Mouse (Mus musculus) C2C12 (cell line): ENCODE data around the gene Map2k2.

ENCODE experiments used
- CEBPB ChIP-seq: IDR thresholded peaks from one replicate; pipeline ENCODE4 v1.6.1; 2011; ENCODE audit warnings: low read depth, mild to moderate bottlenecking, control low read depth, moderate library complexity
- CTCF ChIP-seq: IDR thresholded peaks from one replicate; pipeline ENCODE4 v1.5.1; 2011; ENCODE audit not compliant: control insufficient read depth, insufficient read depth, insufficient read length
- FOSL1 ChIP-seq: IDR thresholded peaks from one replicate; pipeline ENCODE4 v1.8.0; 2011; ENCODE audit warnings: mild to moderate bottlenecking, low read length; ENCODE audit not compliant: poor library complexity, insufficient read depth, severe bottlenecking
- MAX ChIP-seq: IDR thresholded peaks from one replicate; pipeline ENCODE4 v1.6.1; 2011; ENCODE audit warnings: mild to moderate bottlenecking, control low read depth
- MYOD1 ChIP-seq: IDR thresholded peaks from one replicate; pipeline ENCODE4 v1.6.1; 2011; ENCODE audit warnings: low read depth; ENCODE audit not compliant: control insufficient read depth, insufficient read length
- MYOG ChIP-seq: IDR thresholded peaks from one replicate; pipeline ENCODE4 v1.6.1; 2011; ENCODE audit not compliant: control insufficient read depth, insufficient read length; ENCODE audit errors: extremely low read depth
- USF1 ChIP-seq: IDR thresholded peaks from one replicate; pipeline ENCODE4 v1.6.1; 2011; ENCODE audit warnings: low read depth, mild to moderate bottlenecking, control low read depth, moderate library complexity

- TF ChIP-seq CTCF: peak; percentile 33
- no peak for TF ChIP-seq MAX
- TF ChIP-seq MYOG: no peak
- peak; percentile 69 for TF ChIP-seq USF1
- TF ChIP-seq FOSL1: no peak
- TF ChIP-seq CEBPB: no peak
- no peak for TF ChIP-seq MYOD1
Measured at GRCm38 (mm10) chr10:81106113-81106721, 502 bp downstream of the Map2k2 start.
